Mouse (Mus musculus) hindbrain, embryonic 11.5 days (tissue): ENCODE data around the gene Urm1. TPM values are rescaled to one million over a fixed set of nuclear protein-coding genes. Genes with fewer than 3 reads are reported as not detected.

ENCODE experiments used
- ATAC-seq: fragments of 200-750 bp; cut with Nextera tagmentation; 2 replicates; pipeline ENCODE4 v1.8.0; 2017; ENCODE audit warnings: mild to moderate bottlenecking, moderate TSS enrichment, moderate library complexity; ENCODE audit not compliant: low FRiP score
- DNase-seq: peaks from one replicate; pipeline ENCODE4 v3.0.0-alpha.2; 2015; ENCODE audit warnings: low spot score
- H3K27ac ChIP-seq: fragments of 300-500 bp; sonication (generic); 2 replicates; pipeline ENCODE4 v1.5.1; 2014; ENCODE audit warnings: mild to moderate bottlenecking, low read depth, low read length
- H3K27me3 ChIP-seq: fragments of 300-500 bp; sonication (generic); 2 replicates; pipeline ENCODE4 v1.6.1; 2014; ENCODE audit warnings: mild to moderate bottlenecking, low read length, moderate library complexity, mixed read lengths; ENCODE audit not compliant: control insufficient read depth, insufficient read depth
- H3K36me3 ChIP-seq: fragments of 300-500 bp; sonication (generic); 2 replicates; pipeline ENCODE4 v1.6.1; 2014; ENCODE audit warnings: mild to moderate bottlenecking, low read length, moderate library complexity, mixed read lengths; ENCODE audit not compliant: control insufficient read depth, insufficient read depth
- H3K4me1 ChIP-seq: fragments of 300-500 bp; sonication (generic); replicated peaks from 2 replicates; pipeline ENCODE4 v1.6.1; 2014; ENCODE audit warnings: low read length, mixed read lengths; ENCODE audit not compliant: control insufficient read depth, insufficient read depth
- H3K4me2 ChIP-seq: fragments of 300-500 bp; sonication (generic); replicated peaks from 2 replicates; pipeline ENCODE4 v1.6.1; 2014; ENCODE audit warnings: mild to moderate bottlenecking, low read depth, low read length
- H3K4me3 ChIP-seq: fragments of 300-500 bp; sonication (generic); 2 replicates; pipeline ENCODE4 v1.5.1; 2014; ENCODE audit warnings: low read depth, low read length
- H3K9ac ChIP-seq: fragments of 300-500 bp; sonication (generic); 2 replicates; pipeline ENCODE4 v1.6.1; 2014; ENCODE audit warnings: low read depth, low read length
- H3K9me3 ChIP-seq: fragments of 300-500 bp; sonication (generic); 2 replicates; pipeline ENCODE4 v1.6.1; 2016; ENCODE audit warnings: low read length; ENCODE audit not compliant: control insufficient read depth
- WGBS: fragments of 180-500 bp; shearing (Covaris S2); extraction: QIAGEN DNeasy Blood & Tissue Kit; methylation state at CpG from one replicate; pipeline ENCODE4 v1.1.7; 2014; 5-methylcytosine and 5-hydroxymethylcytosine counted together
- polyA plus RNA-seq: library from polyadenylated mRNA; unstranded; fragments of >200 nt; fragmentation: Nextera tagmentation; extraction: Ambion mirVana; gene quantifications from 2 replicates; pipeline ENCODE4 v1.2.1, GENCODE M21; 2014

Gene Urm1
- polyA plus RNA-seq, 1 experiment from 2014 or later = 17.4 TPM

DNA sequence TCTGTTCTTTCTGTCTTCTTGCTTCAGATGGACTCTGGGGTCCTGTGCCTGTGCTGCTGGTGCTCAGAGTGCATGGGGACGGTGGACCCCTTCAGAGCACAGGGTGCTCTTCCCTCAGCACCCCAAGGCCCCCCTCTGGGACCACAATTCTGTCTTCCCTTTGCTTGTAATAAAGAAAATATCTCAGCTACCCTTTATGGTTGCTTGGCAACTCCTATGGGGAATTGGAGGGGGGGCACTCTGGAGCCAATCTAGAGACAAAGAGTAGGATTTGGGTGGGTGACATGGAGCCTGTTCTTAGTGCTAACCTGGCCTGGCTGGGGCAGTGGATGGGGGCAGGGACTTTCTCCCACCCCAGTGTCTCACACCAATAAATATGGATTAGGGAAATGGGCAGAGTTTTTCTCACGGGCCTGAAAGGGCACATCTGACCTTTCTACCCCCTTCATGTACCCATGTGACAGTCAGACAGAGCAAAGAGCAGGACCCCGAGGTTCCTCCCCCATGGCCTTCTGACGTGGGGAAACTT, 33.1 kb downstream of the Urm1 start:
- WGBS = 26% methylated on average over 4 of the region's 4 CpGs
- H3K9ac ChIP-seq = peak overlapping the region; percentile 46; the same call in 1 of the 2 replicates
- no peak overlapping the region for H3K4me2 ChIP-seq

DNA sequence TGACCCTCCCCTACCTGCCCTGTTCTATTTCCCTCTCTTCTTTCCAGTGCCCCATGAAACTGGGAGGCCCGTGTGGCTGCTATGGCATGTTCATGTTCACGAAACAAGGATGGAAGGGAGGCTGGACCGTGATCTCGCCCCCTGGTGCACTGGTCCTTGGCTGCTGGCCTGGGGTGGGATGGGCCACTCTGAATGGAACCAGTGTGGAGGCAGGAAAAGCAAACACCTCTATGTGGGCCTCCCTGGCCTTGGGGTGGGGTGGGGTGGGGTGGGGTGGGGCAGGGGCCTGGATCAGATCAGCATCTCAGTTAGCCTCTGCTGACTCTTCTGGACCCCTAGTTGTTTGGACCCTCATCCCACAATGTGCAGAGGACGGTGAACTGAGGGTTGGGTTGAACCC, 33.9 kb downstream of the Urm1 start:
- peak overlapping the region; percentile 89 for H3K27ac ChIP-seq
- no peaks in the 10 kb centered on the region for H3K27me3 ChIP-seq
- no peak overlapping the region for H3K4me2 ChIP-seq
- no peak overlapping the region for H3K9ac ChIP-seq
- H3K4me3 ChIP-seq = no peak overlapping the region
- no peaks in the 10 kb centered on the region for H3K36me3 ChIP-seq
- no peaks in the 10 kb centered on the region for H3K9me3 ChIP-seq
- DNase-seq = no peak
- H3K4me1 ChIP-seq = peaks cover 54% of the 10 kb centered on the region
- 55% methylated on average over 5 of the region's 5 CpGs for WGBS
- ATAC-seq = no peak

More for the DNA sequence above, 33.1 kb downstream of the Urm1 start:
- H3K9me3 ChIP-seq = no peaks in the 10 kb centered on the region
- DNase-seq = no peak
- H3K27me3 ChIP-seq = no peaks in the 10 kb centered on the region
- H3K4me1 ChIP-seq = peaks cover 57% of the 10 kb centered on the region
- H3K36me3 ChIP-seq = no peaks in the 10 kb centered on the region
- peak overlapping the region; percentile 89 for H3K27ac ChIP-seq
- no peak overlapping the region for H3K4me3 ChIP-seq
- peak; percentile 20; the same call in 1 of the 2 replicates for ATAC-seq

DNA sequence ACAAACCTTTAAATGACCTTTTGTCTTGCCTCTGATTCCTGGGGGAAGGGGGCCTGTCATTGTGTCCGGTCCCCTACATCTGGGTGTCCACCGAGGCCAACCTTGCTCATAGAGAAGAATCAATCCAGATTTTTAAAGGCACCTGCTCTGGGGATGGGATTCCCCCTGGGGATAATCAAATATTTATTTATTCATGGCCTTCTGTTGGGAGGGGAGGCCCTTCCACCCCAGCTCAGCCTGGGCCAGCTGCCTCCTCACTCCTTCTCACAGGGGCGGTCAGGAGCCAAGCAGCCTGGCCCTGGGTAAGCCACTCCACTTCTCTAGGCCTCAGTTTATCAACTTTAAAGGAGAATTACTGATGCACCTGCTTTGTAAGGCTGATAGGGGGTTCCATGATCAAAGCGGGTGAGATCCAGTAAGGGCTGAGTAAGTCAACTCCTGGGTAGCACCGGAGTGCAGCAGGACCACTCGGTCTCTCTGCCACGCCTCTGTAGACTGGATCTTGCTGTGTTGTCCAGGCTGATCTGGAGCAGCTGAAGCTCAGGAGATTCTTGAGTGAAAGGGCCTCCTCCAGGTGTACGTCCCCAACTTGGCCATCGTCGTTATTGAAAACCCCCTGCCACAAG, 35.8 kb downstream of the Urm1 start:
- WGBS = 39% methylated on average over 10 of the region's 10 CpGs
- Histone ChIP-seq H3K4me1 (peaks cover 47% of the 10 kb centered on the region), H3K4me3 (no peak overlapping the region), H3K4me2 (no peak overlapping the region; the same call in 1 of the 2 replicates), H3K36me3 (no peaks in the 10 kb centered on the region), H3K27me3 (no peaks in the 10 kb centered on the region), H3K9me3 (no peaks in the 10 kb centered on the region), H3K9ac (peak overlapping the region; percentile 58), H3K27ac (peak overlapping the region; percentile 97)
- DNase-seq (no peak), ATAC-seq (peak; percentile 68)

DNA sequence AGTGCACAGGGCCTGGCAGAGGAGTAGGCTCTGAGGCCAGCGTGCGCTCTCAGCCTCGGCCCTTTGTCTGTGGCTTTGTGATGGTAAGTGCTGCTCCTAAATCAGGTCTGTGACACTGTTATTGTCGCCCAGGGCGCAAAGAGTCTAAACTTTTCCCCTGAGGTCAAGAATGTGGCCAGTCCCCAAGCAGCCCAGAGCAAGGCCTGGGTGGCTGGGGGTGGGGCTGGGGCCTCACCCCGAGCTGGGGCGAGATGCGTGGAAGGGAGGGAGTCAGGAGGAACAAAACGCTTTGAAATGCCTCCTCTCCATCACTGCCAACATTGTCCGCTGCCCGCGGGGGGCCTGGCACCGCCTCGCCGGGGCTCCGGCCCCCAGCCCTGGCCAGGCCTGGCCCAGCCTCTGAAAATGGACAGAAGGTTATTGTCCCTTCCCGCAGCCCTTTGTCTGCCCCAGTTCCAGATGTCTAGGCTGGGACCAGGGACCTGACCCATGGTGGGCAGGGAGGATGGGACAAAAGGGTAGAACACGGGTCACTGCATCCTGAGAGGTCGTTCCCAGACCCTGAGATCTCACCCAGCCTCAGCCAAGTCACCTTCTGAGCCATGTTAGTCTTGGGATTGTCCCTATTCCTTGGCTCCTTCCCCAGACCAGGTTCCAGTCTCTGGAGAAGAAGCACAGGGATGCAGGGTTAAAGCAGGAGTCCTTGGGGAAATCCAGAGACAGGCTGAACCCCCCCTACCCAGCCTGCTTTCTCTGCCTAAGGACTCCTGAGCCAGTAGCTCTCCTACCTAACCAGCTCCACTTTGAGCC, 36.8 kb downstream of the Urm1 start:
- WGBS = 11% methylated on average over 16 of the region's 19 CpGs
- Histone ChIP-seq H3K27ac (peak overlapping the region; percentile 97), H3K9me3 (no peaks in the 10 kb centered on the region), H3K36me3 (no peaks in the 10 kb centered on the region), H3K9ac (peak overlapping the region; percentile 58), H3K27me3 (no peaks in the 10 kb centered on the region), H3K4me1 (peaks cover 47% of the 10 kb centered on the region), H3K4me3 (no peak overlapping the region), H3K4me2 (peak overlapping the region; percentile 17; the same call in 1 of the 2 replicates)
- DNase-seq (peak; percentile 64), ATAC-seq (peak; percentile 63)

DNA sequence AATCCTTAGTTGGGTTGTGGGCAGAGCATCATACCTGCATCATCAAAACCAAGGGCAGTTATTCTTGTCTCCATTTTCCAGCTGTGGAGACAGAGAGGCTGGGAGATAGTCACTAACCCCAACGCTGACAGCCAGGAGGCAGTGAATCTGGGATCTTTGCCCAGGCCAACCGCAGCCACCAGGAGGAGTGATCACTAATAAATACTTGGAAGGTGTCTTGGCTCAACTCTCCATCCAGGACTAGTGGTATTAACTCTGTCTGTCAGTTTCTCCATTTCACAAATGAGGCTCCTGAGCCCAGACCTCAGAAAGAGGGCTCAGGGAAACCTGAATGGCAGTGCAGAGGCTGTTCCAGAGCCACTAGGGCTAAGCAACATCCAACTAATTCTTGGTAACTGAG, 37.5 kb downstream of the Urm1 start:
- no peak for DNase-seq

DNA sequence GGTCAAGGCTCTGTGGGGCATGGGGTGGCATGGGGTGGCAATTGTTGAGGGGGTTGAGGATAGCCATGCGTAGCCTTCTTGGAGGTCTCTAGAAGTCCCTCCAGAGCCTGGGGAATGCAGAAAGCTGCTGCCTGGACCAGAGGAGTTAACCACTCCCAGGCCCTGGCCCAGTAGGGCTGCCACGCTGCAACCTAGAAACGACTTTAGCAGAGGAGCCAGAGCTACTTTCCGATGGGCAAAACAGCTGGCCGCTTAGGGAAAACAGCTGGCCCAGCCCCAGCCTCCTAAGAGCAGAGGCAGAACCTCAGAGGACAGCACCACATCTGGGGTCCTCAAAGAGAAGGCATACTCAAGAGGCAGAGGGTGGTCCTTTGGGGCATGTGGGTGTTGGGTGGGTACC, 38.1 kb downstream of the Urm1 start:
- Histone ChIP-seq H3K27ac (peak overlapping the region; percentile 97), H3K4me2 (no peak overlapping the region), H3K4me3 (no peak overlapping the region), H3K27me3 (no peaks in the 10 kb centered on the region), H3K36me3 (no peaks in the 10 kb centered on the region), H3K9me3 (no peaks in the 10 kb centered on the region), H3K9ac (no peak overlapping the region), H3K4me1 (peaks cover 45% of the 10 kb centered on the region)
- DNase-seq (no peak), ATAC-seq (no peak)
- 49% methylated on average over 5 of the region's 5 CpGs for WGBS

More for the DNA sequence above, 37.5 kb downstream of the Urm1 start:
- Histone ChIP-seq H3K4me2 (no peak overlapping the region; the same call in 1 of the 2 replicates), H3K4me3 (no peak overlapping the region), H3K4me1 (peaks cover 47% of the 10 kb centered on the region), H3K9ac (peak overlapping the region; percentile 58), H3K9me3 (no peaks in the 10 kb centered on the region), H3K36me3 (no peaks in the 10 kb centered on the region), H3K27ac (peak overlapping the region; percentile 97), H3K27me3 (no peaks in the 10 kb centered on the region)
- WGBS = 35% methylated on average over 2 of the region's 2 CpGs
- ATAC-seq = no peak

DNA sequence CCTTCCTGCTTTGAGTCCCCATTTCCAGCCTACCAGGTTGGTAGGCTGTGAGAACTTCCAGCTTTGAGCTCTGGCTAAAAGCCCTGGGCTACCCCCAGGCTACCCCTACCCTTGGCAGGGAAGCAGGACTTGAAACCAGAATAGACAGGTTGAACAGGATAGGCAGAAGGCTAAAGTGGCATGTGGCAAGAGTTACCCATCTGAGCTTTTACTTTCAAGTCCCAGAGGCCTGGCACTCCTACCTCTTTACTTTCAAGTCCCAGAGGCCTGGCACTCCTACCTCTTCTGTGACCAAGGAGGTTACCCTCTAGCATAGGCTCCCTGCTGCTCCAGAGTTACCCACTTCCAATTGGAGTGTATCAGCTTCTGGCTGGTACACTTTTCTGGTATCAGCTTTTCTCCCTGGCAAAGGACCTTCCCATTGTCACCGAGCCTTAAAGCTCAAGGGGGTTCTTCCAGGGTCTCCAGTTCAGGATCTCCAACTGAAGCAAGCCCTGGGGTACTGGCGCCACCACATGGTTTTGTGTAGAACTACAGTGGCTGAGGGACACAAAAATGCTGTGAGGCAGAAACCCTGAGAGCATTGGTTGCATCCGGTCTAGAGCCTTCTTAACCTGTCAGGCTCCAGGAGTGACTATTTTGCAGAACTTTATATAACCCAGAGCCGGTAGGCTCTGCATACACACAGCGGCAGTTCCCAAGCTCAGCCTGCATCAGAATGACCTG, 39.0 kb downstream of the Urm1 start:
- Histone ChIP-seq H3K4me1 (peaks cover 37% of the 10 kb centered on the region), H3K27ac (peak overlapping the region; percentile 97), H3K9ac (peak overlapping the region; percentile 37), H3K4me2 (no peak overlapping the region), H3K9me3 (no peaks in the 10 kb centered on the region), H3K4me3 (no peak overlapping the region), H3K36me3 (no peaks in the 10 kb centered on the region), H3K27me3 (no peaks in the 10 kb centered on the region)
- 7% methylated on average over 5 of the region's 5 CpGs for WGBS
- no peak for ATAC-seq
- peak; percentile 92 for DNase-seq

DNA sequence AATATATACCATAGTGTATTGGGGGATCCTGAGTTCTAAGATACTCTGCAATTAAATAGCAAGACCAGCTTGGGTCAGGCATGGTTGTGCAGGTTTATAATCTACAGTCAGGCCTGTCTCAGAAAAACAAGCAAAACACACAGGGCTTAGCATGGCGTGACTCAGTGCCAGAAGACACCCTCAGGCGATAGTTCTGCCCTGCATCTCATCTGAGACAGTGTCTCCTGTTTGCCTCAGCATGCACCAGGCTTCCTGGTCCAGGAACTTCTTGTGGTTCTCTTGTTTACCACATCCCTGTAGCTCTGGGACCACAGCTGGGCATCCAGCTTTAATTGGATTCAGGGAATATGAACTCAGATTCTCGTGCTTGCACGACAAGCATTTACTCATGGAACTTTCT, 45.2 kb downstream of the Urm1 start:
- Histone ChIP-seq H3K4me1 (peaks cover 4% of the 10 kb centered on the region; the same call in 1 of the 2 replicates), H3K9me3 (no peaks in the 10 kb centered on the region), H3K27ac (no peak overlapping the region), H3K4me3 (no peak overlapping the region), H3K4me2 (no peak overlapping the region), H3K9ac (no peak overlapping the region), H3K27me3 (no peaks in the 10 kb centered on the region), H3K36me3 (no peaks in the 10 kb centered on the region)
- ATAC-seq (no peak), DNase-seq (no peak)
- 76% methylated on average over 4 of the region's 4 CpGs for WGBS
